Mouse (Mus musculus): ENCODE measurements around the gene Tcf7l2.

DNA sequence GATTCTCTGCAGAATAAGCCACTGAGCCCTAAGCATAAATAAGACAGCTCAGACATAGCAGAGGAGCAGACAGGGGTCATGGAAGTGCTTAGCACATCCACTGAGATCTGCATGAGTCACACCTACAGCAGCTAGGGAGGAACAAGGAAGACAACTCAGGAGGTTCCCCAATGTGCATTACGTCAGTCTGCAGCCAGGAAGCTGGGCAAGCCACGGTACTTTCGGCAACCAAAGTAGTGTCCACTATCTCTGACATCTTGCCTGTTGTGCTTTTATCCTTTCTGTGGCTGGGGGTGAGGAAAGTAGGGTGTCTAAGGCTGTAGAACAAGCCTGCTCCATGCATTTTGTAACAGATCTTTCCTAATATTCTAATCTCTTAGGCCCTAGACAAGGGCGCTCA lies 27.6 kb upstream of the Tcf7l2 start:
- no peak for TF ChIP-seq CTCF (conservative IDR thresholded peaks at IDR 0.05; ENCODE audit: insufficient read depth, insufficient read length, low read depth, low read length)
- no peak for TF ChIP-seq POLR2A (IDR thresholded peaks at IDR 0.05; ENCODE audit: low read depth, low read length)

Data from kidney, adult 2 months (tissue).